Mouse (Mus musculus) C2C12 (cell line): Measurements from ENCODE around the gene 4933427D14Rik. TPM values are rescaled to one million over a fixed set of nuclear protein-coding genes. Genes with fewer than 3 reads are reported as not detected.

Experiments used
- H3K27me3 ChIP-seq: one replicate; pipeline ENCODE4 v1.6.1; 2011; ENCODE audit not compliant: control insufficient read depth, insufficient read depth, insufficient read length
- H3K36me3 ChIP-seq: one replicate; pipeline ENCODE4 v1.6.1; 2011; ENCODE audit not compliant: control insufficient read depth, insufficient read depth
- H3K4me3 ChIP-seq: one replicate; pipeline ENCODE4 v1.5.1; 2011; ENCODE audit warnings: mild to moderate bottlenecking, control low read depth; ENCODE audit not compliant: poor library complexity, insufficient read depth, severe bottlenecking
- H3K79me2 ChIP-seq: one replicate; pipeline ENCODE4 v1.6.1; 2011; ENCODE audit not compliant: control insufficient read depth, insufficient read depth
- H3K79me3 ChIP-seq: one replicate; pipeline ENCODE4 v1.6.1; 2011; ENCODE audit warnings: low read depth, control low read depth
- H3ac ChIP-seq: one replicate; pipeline ENCODE3; 2011; ENCODE audit warnings: low read depth; ENCODE audit not compliant: control insufficient read depth, insufficient read length
- CEBPB ChIP-seq: IDR thresholded peaks from one replicate; pipeline ENCODE4 v1.6.1; 2011; ENCODE audit warnings: low read depth, mild to moderate bottlenecking, control low read depth, moderate library complexity
- CTCF ChIP-seq: IDR thresholded peaks from one replicate; pipeline ENCODE4 v1.5.1; 2011; ENCODE audit not compliant: control insufficient read depth, insufficient read depth, insufficient read length
- FOSL1 ChIP-seq: IDR thresholded peaks from one replicate; pipeline ENCODE4 v1.8.0; 2011; ENCODE audit warnings: mild to moderate bottlenecking, low read length; ENCODE audit not compliant: poor library complexity, insufficient read depth, severe bottlenecking
- MAX ChIP-seq: IDR thresholded peaks from one replicate; pipeline ENCODE4 v1.6.1; 2011; ENCODE audit warnings: mild to moderate bottlenecking, control low read depth
- MYOD1 ChIP-seq: IDR thresholded peaks from one replicate; pipeline ENCODE4 v1.6.1; 2011; ENCODE audit warnings: low read depth; ENCODE audit not compliant: control insufficient read depth, insufficient read length
- MYOG ChIP-seq: IDR thresholded peaks from one replicate; pipeline ENCODE4 v1.6.1; 2011; ENCODE audit not compliant: control insufficient read depth, insufficient read length; ENCODE audit errors: extremely low read depth
- USF1 ChIP-seq: IDR thresholded peaks from one replicate; pipeline ENCODE4 v1.6.1; 2011; ENCODE audit warnings: low read depth, mild to moderate bottlenecking, control low read depth, moderate library complexity
- polyA plus RNA-seq: library from polyadenylated mRNA; unstranded; fragments of >200 nt; fragmentation: generic; extraction: Trizol; gene quantifications from one replicate; pipeline ENCODE4 v1.2.1, GENCODE M21; 2012; ENCODE audit warnings: missing spikeins

Gene 4933427D14Rik
- polyA plus RNA-seq, 1 experiment, result 3.4 TPM

DNA sequence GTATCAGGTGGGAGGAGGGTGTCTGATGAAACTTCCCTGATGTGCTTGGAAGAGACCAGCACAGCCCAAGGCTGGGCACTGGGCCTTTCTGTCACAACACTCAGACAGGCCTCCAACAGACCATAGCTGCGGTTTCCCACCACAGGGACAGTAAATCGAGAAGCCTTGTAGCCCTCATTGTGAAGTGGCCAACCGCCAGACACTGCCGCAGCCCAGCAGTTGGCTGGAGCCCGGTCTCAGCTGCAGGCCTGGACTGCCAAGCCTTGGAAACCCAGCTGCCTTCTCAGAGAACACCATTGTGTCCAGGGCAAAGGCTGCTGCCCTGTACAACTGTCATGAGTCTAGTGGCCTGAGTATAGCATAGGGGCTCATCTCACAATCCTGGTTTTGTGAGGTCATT, 26.8 kb upstream of the 4933427D14Rik start:
- Histone ChIP-seq H3K79me3 (no peaks in the 10 kb centered on the region), H3K36me3 (no peaks in the 10 kb centered on the region), H3K79me2 (no peaks in the 10 kb centered on the region), H3K4me3 (no peak overlapping the region), H3ac (no peak overlapping the region), H3K27me3 (no peaks in the 10 kb centered on the region)
- TF ChIP-seq MYOG (no peak), FOSL1 (no peak), MYOD1 (no peak), CTCF (no peak), USF1 (no peak), MAX (no peak), CEBPB (no peak)

DNA sequence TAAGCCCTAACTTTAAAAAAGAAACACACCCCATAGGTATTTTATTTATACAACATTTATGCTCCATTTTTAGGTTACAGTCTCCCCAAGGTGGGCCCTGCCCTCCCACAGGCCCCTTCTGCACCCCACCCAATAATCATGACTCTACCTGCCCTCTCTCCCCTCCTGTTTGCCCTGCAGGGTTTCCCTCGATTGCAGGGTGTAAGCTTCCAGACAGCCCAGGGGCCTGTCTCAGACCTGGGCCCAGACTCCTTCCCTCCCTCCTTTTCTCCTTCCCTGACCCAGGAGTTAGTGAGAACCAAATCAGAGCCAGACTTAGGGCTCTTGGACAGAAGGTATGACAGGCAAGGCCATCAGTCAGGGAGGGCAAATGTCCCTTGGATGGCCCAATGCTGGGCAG, 25.7 kb upstream of the 4933427D14Rik start:
- no peak overlapping the region for H3ac ChIP-seq
- no peaks in the 10 kb centered on the region for H3K79me2 ChIP-seq
- no peaks in the 10 kb centered on the region for H3K79me3 ChIP-seq
- H3K27me3 ChIP-seq, result no peaks in the 10 kb centered on the region
- no peak for TF ChIP-seq MYOG
- no peak for TF ChIP-seq MYOD1
- no peak for TF ChIP-seq MAX
- TF ChIP-seq CTCF, result no peak
- no peak for TF ChIP-seq USF1
- no peak for TF ChIP-seq CEBPB
- no peak for TF ChIP-seq FOSL1
- H3K4me3 ChIP-seq, result no peak overlapping the region
- no peaks in the 10 kb centered on the region for H3K36me3 ChIP-seq

- Histone ChIP-seq H3K79me2 (no peaks in the 10 kb centered on the region), H3K79me3 (no peaks in the 10 kb centered on the region), H3ac (no peak overlapping the region), H3K4me3 (no peak overlapping the region), H3K27me3 (no peaks in the 10 kb centered on the region), H3K36me3 (no peaks in the 10 kb centered on the region)
- no peak for TF ChIP-seq MYOG
- TF ChIP-seq CTCF, result no peak
- no peak for TF ChIP-seq MYOD1
- no peak for TF ChIP-seq FOSL1
- TF ChIP-seq CEBPB, result no peak
- TF ChIP-seq USF1, result no peak
- no peak for TF ChIP-seq MAX
Measured at GRCm38 (mm10) chr11:72232068-72232467, 24.8 kb upstream of the 4933427D14Rik start.

- Histone ChIP-seq H3K4me3 (no peak overlapping the region), H3K79me3 (no peaks in the 10 kb centered on the region), H3K36me3 (no peaks in the 10 kb centered on the region), H3K79me2 (no peaks in the 10 kb centered on the region), H3K27me3 (no peaks in the 10 kb centered on the region), H3ac (no peak overlapping the region)
- TF ChIP-seq USF1, result no peak
- TF ChIP-seq MAX, result no peak
- TF ChIP-seq FOSL1, result no peak
- TF ChIP-seq MYOD1, result no peak
- no peak for TF ChIP-seq MYOG
- no peak for TF ChIP-seq CTCF
- no peak for TF ChIP-seq CEBPB
Measured at GRCm38 (mm10) chr11:72228513-72228912, 21.3 kb upstream of the 4933427D14Rik start.

DNA sequence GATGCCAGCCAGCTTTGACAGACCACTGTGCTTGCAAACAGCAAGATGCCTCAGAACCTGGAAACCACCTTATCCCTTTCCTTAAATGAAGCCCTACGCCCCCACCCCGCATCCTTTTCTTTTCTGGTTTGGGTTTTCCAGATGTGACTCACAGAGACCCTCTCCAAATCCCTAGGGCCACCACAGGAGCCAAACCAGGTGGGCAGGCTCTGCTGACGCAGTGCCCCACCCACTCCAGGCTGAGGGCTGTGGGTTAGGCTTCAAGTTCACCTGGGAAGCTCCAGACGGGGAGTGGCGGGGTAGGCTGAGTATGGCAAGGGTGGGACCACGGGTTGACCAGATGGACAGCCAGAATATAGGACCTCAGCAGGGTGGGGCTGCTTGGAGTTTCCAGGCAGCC, 19.6 kb upstream of the 4933427D14Rik start:
- no peak overlapping the region for H3K4me3 ChIP-seq
- H3K79me2 ChIP-seq, result no peaks in the 10 kb centered on the region
- no peak overlapping the region for H3ac ChIP-seq
- H3K27me3 ChIP-seq, result no peaks in the 10 kb centered on the region
- H3K36me3 ChIP-seq, result no peaks in the 10 kb centered on the region
- no peaks in the 10 kb centered on the region for H3K79me3 ChIP-seq
- TF ChIP-seq FOSL1 (no peak), CTCF (no peak), MAX (no peak), MYOG (no peak), CEBPB (no peak), USF1 (no peak), MYOD1 (no peak)

DNA sequence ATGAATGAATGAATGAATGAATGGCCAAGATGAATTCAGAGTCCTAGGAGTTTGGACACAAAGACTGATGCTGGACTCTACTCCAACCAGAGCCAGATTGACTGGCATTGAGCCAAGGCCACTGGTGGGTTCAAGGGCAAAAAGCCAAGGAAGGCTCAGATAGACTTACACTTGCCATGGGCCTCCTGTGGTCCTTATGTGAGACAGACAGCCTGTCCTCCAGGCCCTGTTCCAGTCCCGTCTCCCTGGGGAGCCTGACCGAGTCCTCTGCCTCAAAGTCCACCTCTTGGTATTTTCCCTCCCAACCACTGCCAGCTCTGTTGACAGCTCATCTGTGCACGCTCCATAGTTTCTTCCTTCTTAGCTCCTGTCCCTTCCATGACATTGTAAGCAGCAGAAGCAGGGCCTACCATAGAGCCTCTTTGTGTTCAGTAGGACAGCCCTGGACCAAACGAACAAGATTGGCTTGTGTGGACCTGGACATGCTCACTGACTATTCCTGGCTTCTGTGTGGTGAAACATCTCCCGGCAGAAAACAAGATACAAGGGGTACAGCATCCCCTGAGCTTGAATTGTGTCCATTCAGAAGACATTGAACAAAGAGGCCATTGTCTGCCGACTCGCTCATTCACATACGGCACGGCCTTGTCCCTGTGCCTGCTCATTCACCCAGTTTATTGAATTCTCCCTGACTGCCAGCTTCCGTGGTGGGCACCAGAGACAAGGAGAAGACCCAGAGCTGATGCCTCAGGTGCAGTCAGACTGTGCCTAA, 18.9 kb upstream of the 4933427D14Rik start:
- no peaks in the 10 kb centered on the region for H3K79me2 ChIP-seq
- H3ac ChIP-seq, result no peak overlapping the region
- TF ChIP-seq MYOD1 (no peak), MAX (no peak), CTCF (no peak), CEBPB (no peak), MYOG (no peak), USF1 (no peak), FOSL1 (no peak)
- no peaks in the 10 kb centered on the region for H3K27me3 ChIP-seq
- H3K79me3 ChIP-seq, result no peaks in the 10 kb centered on the region
- no peaks in the 10 kb centered on the region for H3K36me3 ChIP-seq
- H3K4me3 ChIP-seq, result no peak overlapping the region
